Mouse (Mus musculus) limb, embryonic 12.5 days (tissue): ENCODE results near the gene 3300002I08Rik. TPM values are rescaled to one million over a fixed set of nuclear protein-coding genes. Genes with fewer than 3 reads are reported as not detected.

Experiments
- ATAC-seq: fragments of 200-750 bp; cut with Nextera tagmentation; 2 replicates; pipeline ENCODE4 v1.8.0; 2017; ENCODE audit warnings: low read depth, moderate TSS enrichment; ENCODE audit not compliant: insufficient number of reproducible peaks, insufficient read depth, low FRiP score, low TSS enrichment
- H3K27ac ChIP-seq: fragments of 300-500 bp; sonication (generic); 2 replicates; pipeline ENCODE4 v1.5.1; 2016; ENCODE audit warnings: mild to moderate bottlenecking, moderate library complexity
- H3K27me3 ChIP-seq: fragments of 300-500 bp; sonication (generic); 2 replicates; pipeline ENCODE4 v1.6.1; 2016; ENCODE audit warnings: mild to moderate bottlenecking, moderate library complexity
- H3K36me3 ChIP-seq: fragments of 300-500 bp; sonication (generic); 2 replicates; pipeline ENCODE4 v1.6.1; 2016; ENCODE audit warnings: mild to moderate bottlenecking, moderate library complexity
- H3K4me1 ChIP-seq: fragments of 300-500 bp; sonication (generic); replicated peaks from 2 replicates; pipeline ENCODE4 v1.6.1; 2016
- H3K4me2 ChIP-seq: fragments of 300-500 bp; sonication (generic); 2 replicates; pipeline ENCODE4 v1.6.1; 2016; ENCODE audit warnings: mild to moderate bottlenecking, moderate library complexity
- H3K4me3 ChIP-seq: fragments of 300-500 bp; sonication (generic); replicated peaks from 2 replicates; pipeline ENCODE4 v1.5.1; 2016; ENCODE audit warnings: mild to moderate bottlenecking
- H3K9ac ChIP-seq: fragments of 300-500 bp; sonication (generic); replicated peaks from 2 replicates; pipeline ENCODE4 v1.6.1; 2016; ENCODE audit warnings: mild to moderate bottlenecking, moderate library complexity
- H3K9me3 ChIP-seq: fragments of 300-500 bp; sonication (generic); 2 replicates; pipeline ENCODE4 v1.6.1; 2016; ENCODE audit warnings: mild to moderate bottlenecking, moderate library complexity
- WGBS: fragments of 180-500 bp; shearing (Covaris S2); methylation state at CpG from one replicate; pipeline ENCODE4 v1.1.7; 2016; 5-methylcytosine and 5-hydroxymethylcytosine counted together
- polyA plus RNA-seq: library from polyadenylated mRNA; unstranded; fragments of >200 nt; fragmentation: Nextera tagmentation; extraction: Ambion mirVana; gene quantifications from 2 replicates; pipeline ENCODE4 v1.2.1, GENCODE M21; 2016

The 3300002I08Rik gene
- polyA plus RNA-seq, 1 experiment from 2014 or later: 11.8 TPM

- Histone ChIP-seq H3K36me3 (no peaks in the 10 kb centered on the region), H3K4me2 (no peak overlapping the region), H3K4me1 (no peaks in the 10 kb centered on the region), H3K27ac (no peak overlapping the region), H3K4me3 (no peak overlapping the region), H3K27me3 (no peaks in the 10 kb centered on the region), H3K9ac (no peak overlapping the region), H3K9me3 (0 out of 2 replicates have a peak, but pooled peaks cover 3% of the 10 kb centered on the region)
- 64% methylated on average over 1 of the region's 1 CpGs for WGBS
- ATAC-seq: no peak
These were observed 63.5 kb downstream of the 3300002I08Rik start for GRCm38 (mm10) chr2:150299096-150299495.

DNA sequence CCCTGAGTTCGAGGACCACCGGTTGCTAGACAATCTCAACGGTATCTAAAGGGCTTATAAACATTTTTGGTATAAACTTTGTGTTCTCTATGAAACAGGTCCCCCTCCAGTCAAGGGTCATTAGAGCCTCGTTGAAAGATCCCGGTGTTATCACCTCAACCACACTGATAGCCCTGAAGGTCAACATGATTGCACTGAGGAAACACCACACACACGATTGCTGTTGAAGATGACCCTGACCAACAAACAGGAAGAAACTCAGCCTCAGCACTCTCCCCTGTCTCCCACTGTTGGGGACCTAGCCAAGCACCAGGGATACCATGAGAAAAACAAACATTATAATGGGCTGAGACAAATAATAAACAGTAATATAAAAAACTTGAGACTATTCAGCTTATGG, 68.9 kb downstream of the 3300002I08Rik start:
- no peaks in the 10 kb centered on the region for H3K9me3 ChIP-seq
- no peak overlapping the region for H3K27ac ChIP-seq
- no peaks in the 10 kb centered on the region for H3K4me1 ChIP-seq
- H3K4me3 ChIP-seq: no peak overlapping the region
- H3K9ac ChIP-seq: no peak overlapping the region
- H3K27me3 ChIP-seq: no peaks in the 10 kb centered on the region
- WGBS: 87% methylated on average over 6 of the region's 6 CpGs
- no peak overlapping the region for H3K4me2 ChIP-seq
- no peak for ATAC-seq
- H3K36me3 ChIP-seq: no peaks in the 10 kb centered on the region

Other genes starting within 250 kb of the 3300002I08Rik start
- 5.2 and 6.6 TPM in 2 replicates for gene Zfp120, start 226.1 kb downstream of the 3300002I08Rik start, polyA plus RNA-seq
- gene Gm10770, start 183.1 kb downstream of the 3300002I08Rik start, polyA plus RNA-seq: not detected in 2 replicates
- gene Gm14139, start 181.0 kb downstream of the 3300002I08Rik start, polyA plus RNA-seq: not detected in 2 replicates
- gene Zfp937, start 144.7 kb downstream of the 3300002I08Rik start, polyA plus RNA-seq: 11.2 and 11.5 TPM in 2 replicates
- gene Gm21994, start 107.2 kb downstream of the 3300002I08Rik start, polyA plus RNA-seq: 6.7 and 7.5 TPM in 2 replicates
- 0.09 TPM in 1 of 2 replicates, not detected in the other for gene Gm14124, start 105.2 kb downstream of the 3300002I08Rik start, polyA plus RNA-seq
- gene Gm10130, start 39.1 kb downstream of the 3300002I08Rik start, polyA plus RNA-seq: 4.5 and 4.9 TPM in 2 replicates
- gene Zfp442, start 88.7 kb upstream of the 3300002I08Rik start, polyA plus RNA-seq: 10.0 and 10.5 TPM in 2 replicates
- 0.13 and 0.22 TPM in 2 replicates for gene Zfp345, start 122.3 kb upstream of the 3300002I08Rik start, polyA plus RNA-seq
- 0.29 and 0.37 TPM in 2 replicates for gene Cst7, start 207.7 kb upstream of the 3300002I08Rik start, polyA plus RNA-seq
- 23.0 and 23.2 TPM in 2 replicates for gene Apmap, start 245.8 kb upstream of the 3300002I08Rik start, polyA plus RNA-seq